Mouse (Mus musculus) intestine, embryonic 16.5 days (tissue): Measurements from ENCODE around the gene Wnk2. TPM values are rescaled to one million over a fixed set of nuclear protein-coding genes. Genes with fewer than 3 reads are reported as not detected.

Experiments used
- ATAC-seq: fragments of 200-750 bp; cut with Nextera tagmentation; 2 replicates; pipeline ENCODE4 v1.8.0; 2017; ENCODE audit warnings: moderate TSS enrichment, moderate library complexity
- H3K27ac ChIP-seq: fragments of 300-500 bp; sonication (generic); 2 replicates; pipeline ENCODE4 v1.5.1; 2014; ENCODE audit warnings: mild to moderate bottlenecking, low read length
- H3K27me3 ChIP-seq: fragments of 300-500 bp; sonication (generic); replicated peaks from 2 replicates; pipeline ENCODE4 v1.6.1; 2014; ENCODE audit warnings: low read length, control low read depth, mixed read lengths; ENCODE audit not compliant: control insufficient read depth, insufficient read depth
- H3K36me3 ChIP-seq: fragments of 300-500 bp; sonication (generic); 2 replicates; pipeline ENCODE4 v1.6.1; 2014; ENCODE audit warnings: low read length, control low read depth; ENCODE audit not compliant: control insufficient read depth, insufficient read depth
- H3K4me1 ChIP-seq: fragments of 300-500 bp; sonication (generic); 2 replicates; pipeline ENCODE4 v1.6.1; 2014; ENCODE audit warnings: low read length, control low read depth, mixed read lengths; ENCODE audit not compliant: control insufficient read depth, insufficient read depth
- H3K4me2 ChIP-seq: fragments of 300-500 bp; sonication (generic); 2 replicates; pipeline ENCODE4 v1.6.1; 2014; ENCODE audit warnings: low read depth, low read length, control low read depth
- H3K4me3 ChIP-seq: fragments of 300-500 bp; sonication (generic); 2 replicates; pipeline ENCODE4 v1.5.1; 2014; ENCODE audit warnings: mild to moderate bottlenecking, low read length
- H3K9ac ChIP-seq: fragments of 300-500 bp; sonication (generic); 2 replicates; pipeline ENCODE4 v1.6.1; 2014; ENCODE audit warnings: low read depth, low read length
- H3K9me3 ChIP-seq: fragments of 300-500 bp; sonication (generic); 2 replicates; pipeline ENCODE4 v1.6.1; 2016; ENCODE audit warnings: low read length, control low read depth; ENCODE audit not compliant: control insufficient read depth
- WGBS: fragments of 180-500 bp; shearing (Covaris S2); extraction: QIAGEN DNeasy Blood & Tissue Kit; methylation state at CpG from one replicate; pipeline ENCODE4 v1.1.7; 2014; 5-methylcytosine and 5-hydroxymethylcytosine counted together
- polyA plus RNA-seq: library from polyadenylated mRNA; unstranded; fragments of >200 nt; fragmentation: Nextera tagmentation; extraction: Ambion mirVana; gene quantifications from 2 replicates; pipeline ENCODE4 v1.2.1, GENCODE M21; 2015

The Wnk2 gene
- polyA plus RNA-seq, 1 experiment from 2014 or later, result 3.5 TPM

GRCm38 (mm10) chr13:49147007-49147857, 582 bp downstream of the Wnk2 start:
- H3K27ac ChIP-seq, result peak overlapping the region; percentile 49
- peak; percentile 82 for ATAC-seq
- WGBS, result under 1% methylated on average over 98 of the region's 98 CpGs

GRCm38 (mm10) chr13:49146698-49147006, 1.2 kb downstream of the Wnk2 start:
- H3K27ac ChIP-seq, result no peak overlapping the region
- H3K4me2 ChIP-seq, result peak overlapping the region; percentile 95
- H3K4me1 ChIP-seq, result peaks cover 24% of the 10 kb centered on the region
- ATAC-seq, result peak; percentile 3; the same call in 1 of the 2 replicates
- H3K9ac ChIP-seq, result peak overlapping the region; percentile 82
- no peaks in the 10 kb centered on the region for H3K9me3 ChIP-seq
- under 1% methylated on average over 44 of the region's 44 CpGs for WGBS
- H3K27me3 ChIP-seq, result peaks cover 14% of the 10 kb centered on the region
- no peaks in the 10 kb centered on the region for H3K36me3 ChIP-seq
- peak overlapping the region; percentile 78 for H3K4me3 ChIP-seq

More at GRCm38 (mm10) chr13:49147007-49147857, 582 bp downstream of the Wnk2 start:
- no peaks in the 10 kb centered on the region for H3K9me3 ChIP-seq
- H3K9ac ChIP-seq, result peak overlapping the region; percentile 82
- peak overlapping the region; percentile 95 for H3K4me2 ChIP-seq
- H3K27me3 ChIP-seq, result peaks cover 14% of the 10 kb centered on the region
- peak overlapping the region; percentile 78 for H3K4me3 ChIP-seq
- H3K4me1 ChIP-seq, result peaks cover 24% of the 10 kb centered on the region
- no peaks in the 10 kb centered on the region for H3K36me3 ChIP-seq

DNA sequence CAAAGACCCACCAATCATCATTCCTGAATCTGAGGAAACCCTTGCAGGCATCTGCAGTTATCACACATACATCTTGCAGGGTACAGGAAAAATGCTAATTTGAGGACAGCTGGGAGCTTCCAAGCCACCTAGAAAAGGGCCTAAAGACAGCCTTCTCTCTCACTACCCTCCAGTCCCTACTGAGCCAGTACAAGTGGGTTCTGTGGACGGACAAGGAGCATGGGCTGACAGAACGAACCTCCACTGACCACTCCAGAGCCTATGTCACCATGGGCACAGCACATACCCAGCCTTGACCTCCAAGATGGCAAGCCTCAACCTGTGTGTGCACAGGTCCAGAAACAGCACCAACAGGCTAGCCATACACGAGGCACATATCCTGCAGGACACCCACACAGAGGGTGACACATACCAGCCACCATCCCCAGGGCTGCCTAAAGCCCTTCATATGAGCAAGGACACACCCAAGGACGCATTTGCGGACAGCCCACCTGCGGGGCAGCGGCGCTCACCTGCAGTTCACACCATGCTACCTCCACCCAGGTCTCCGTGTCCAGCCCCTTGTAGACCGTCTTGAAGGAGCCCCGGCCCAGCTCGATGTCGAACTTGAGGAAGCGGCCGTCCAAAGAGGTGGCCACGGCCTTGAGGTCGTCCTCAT, 1.6 kb downstream of the Wnk2 start:
- H3K4me2 ChIP-seq, result peak overlapping the region; percentile 95
- peak overlapping the region; percentile 78 for H3K4me3 ChIP-seq
- no peak for ATAC-seq
- H3K27me3 ChIP-seq, result peaks cover 14% of the 10 kb centered on the region
- H3K4me1 ChIP-seq, result peaks cover 24% of the 10 kb centered on the region
- H3K9ac ChIP-seq, result peak overlapping the region; percentile 82
- H3K9me3 ChIP-seq, result no peaks in the 10 kb centered on the region
- 28% methylated on average over 17 of the region's 17 CpGs for WGBS
- H3K27ac ChIP-seq, result no peak overlapping the region
- H3K36me3 ChIP-seq, result no peaks in the 10 kb centered on the region

DNA sequence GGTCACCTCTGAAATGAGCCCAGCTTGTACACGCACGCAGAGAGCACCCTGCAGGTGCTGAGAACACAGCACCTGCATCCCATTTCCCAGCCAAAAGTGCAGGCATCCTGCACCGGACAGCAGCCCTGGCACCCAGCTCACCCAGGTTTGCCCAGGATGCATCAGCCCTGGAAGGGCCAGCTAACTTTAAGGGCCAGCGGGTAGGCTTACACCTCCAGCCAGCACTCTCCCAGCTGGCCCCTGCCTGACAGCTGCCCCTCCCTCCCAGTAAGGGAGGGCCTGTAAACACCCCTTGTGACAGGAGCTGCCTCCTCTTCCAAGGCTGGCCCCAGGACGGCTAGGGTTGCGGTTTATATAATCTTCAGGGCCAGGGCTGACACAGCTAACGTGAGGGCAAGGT, 2.4 kb downstream of the Wnk2 start:
- peaks cover 29% of the 10 kb centered on the region for H3K4me1 ChIP-seq
- 46% methylated on average over 7 of the region's 7 CpGs for WGBS
- ATAC-seq, result no peak
- no peak overlapping the region for H3K27ac ChIP-seq
- peak overlapping the region; percentile 95 for H3K4me2 ChIP-seq
- H3K27me3 ChIP-seq, result peaks cover 14% of the 10 kb centered on the region
- peak overlapping the region; percentile 29; the same call in 1 of the 2 replicates for H3K9ac ChIP-seq
- H3K4me3 ChIP-seq, result peak overlapping the region; percentile 78
- no peaks in the 10 kb centered on the region for H3K36me3 ChIP-seq
- H3K9me3 ChIP-seq, result no peaks in the 10 kb centered on the region

- WGBS, result 49% methylated on average over 6 of the region's 6 CpGs
- no peak overlapping the region for H3K27ac ChIP-seq
- H3K4me2 ChIP-seq, result no peak overlapping the region
- H3K9ac ChIP-seq, result no peak overlapping the region
- H3K36me3 ChIP-seq, result no peaks in the 10 kb centered on the region
- peaks cover 36% of the 10 kb centered on the region for H3K4me1 ChIP-seq
- H3K9me3 ChIP-seq, result no peaks in the 10 kb centered on the region
- ATAC-seq, result no peak
- peaks cover 14% of the 10 kb centered on the region for H3K27me3 ChIP-seq
- H3K4me3 ChIP-seq, result no peak overlapping the region
These were observed 3.4 kb downstream of the Wnk2 start for GRCm38 (mm10) chr13:49144451-49144850.

- Histone ChIP-seq H3K4me2 (no peak overlapping the region), H3K9ac (no peak overlapping the region), H3K4me1 (peaks cover 37% of the 10 kb centered on the region), H3K27me3 (peaks cover 10% of the 10 kb centered on the region; the same call in 1 of the 2 replicates), H3K27ac (no peak overlapping the region), H3K9me3 (no peaks in the 10 kb centered on the region), H3K36me3 (no peaks in the 10 kb centered on the region), H3K4me3 (no peak overlapping the region)
- no peak for ATAC-seq
- WGBS, result 88% methylated on average over 7 of the region's 7 CpGs
These were observed 4.5 kb downstream of the Wnk2 start for GRCm38 (mm10) chr13:49143323-49143722.

GRCm38 (mm10) chr13:49142396-49142795, 5.4 kb downstream of the Wnk2 start:
- Histone ChIP-seq H3K36me3 (no peaks in the 10 kb centered on the region), H3K27me3 (peaks cover 7% of the 10 kb centered on the region; the same call in 1 of the 2 replicates), H3K9me3 (no peaks in the 10 kb centered on the region), H3K4me3 (no peak overlapping the region), H3K9ac (no peak overlapping the region), H3K4me2 (no peak overlapping the region), H3K4me1 (peaks cover 35% of the 10 kb centered on the region), H3K27ac (no peak overlapping the region)
- WGBS, result 86% methylated on average over 5 of the region's 5 CpGs
- ATAC-seq, result no peak

- Histone ChIP-seq H3K4me1 (peaks cover 25% of the 10 kb centered on the region), H3K9me3 (no peaks in the 10 kb centered on the region), H3K27me3 (0 out of 2 replicates have a peak, but pooled peaks cover 3% of the 10 kb centered on the region), H3K27ac (peak overlapping the region; percentile 89), H3K4me3 (no peak overlapping the region), H3K4me2 (peak overlapping the region; percentile 23; the same call in 1 of the 2 replicates), H3K36me3 (no peaks in the 10 kb centered on the region), H3K9ac (0 out of 2 replicates have a peak overlapping the region, but pooled peaks have one; percentile 10)
- 52% methylated on average over 4 of the region's 4 CpGs for WGBS
- ATAC-seq, result peak; percentile 95
These were observed 7.2 kb downstream of the Wnk2 start for GRCm38 (mm10) chr13:49140567-49140966.

DNA sequence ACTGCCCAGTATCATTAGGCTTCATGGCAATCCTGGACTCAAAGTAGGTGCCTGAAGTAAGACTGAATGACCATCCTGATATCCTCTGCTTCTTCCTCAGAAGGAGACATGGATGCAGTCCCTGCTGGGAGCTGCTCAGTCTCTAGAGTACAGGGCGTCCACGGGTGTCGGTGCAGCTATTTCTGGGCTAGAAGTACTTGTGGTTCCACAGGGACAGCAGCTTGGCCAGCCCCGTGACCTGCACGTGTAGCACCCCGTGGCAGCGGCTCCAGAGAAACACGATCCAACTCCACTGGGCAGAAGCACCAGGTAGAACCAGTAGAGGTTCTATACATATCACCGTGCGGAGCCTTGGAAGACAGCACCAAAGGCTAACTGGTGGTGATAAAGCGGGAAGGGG, 13.3 kb downstream of the Wnk2 start:
- Histone ChIP-seq H3K27me3 (no peaks in the 10 kb centered on the region), H3K4me3 (no peak overlapping the region), H3K36me3 (no peaks in the 10 kb centered on the region), H3K9ac (no peak overlapping the region), H3K9me3 (no peaks in the 10 kb centered on the region), H3K4me1 (peaks cover 37% of the 10 kb centered on the region), H3K27ac (no peak overlapping the region), H3K4me2 (no peak overlapping the region)
- 94% methylated on average over 11 of the region's 11 CpGs for WGBS
- ATAC-seq, result no peak
